Mouse (Mus musculus): ENCODE results near the gene Gnas. TPM values are rescaled to one million over a fixed set of nuclear protein-coding genes. Genes with fewer than 3 reads are reported as not detected.

Gene Gnas
- 264 TPM for polyA plus RNA-seq (2015; fragmentation: Illumina TruSeq; extraction: RNeasy Lipid Tissue Mini Kit (QIAGEN cat#74804); ENCODE audit: insufficient read depth, low read depth, low replicate concordance)

GRCm38 (mm10) chr2:174284011-174284410 lies at the start of gene Gnas:
Gene Gnas (plus strand): TSS chr2:174284320.

GRCm38 (mm10) chr2:174346612-174346998 lies 62.5 kb downstream of the Gnas start, which contains the start of gene Gm20721:
Gene Gm20721 (minus strand): TSS chr2:174346712.

Other genes with a start within 250 kb of the Gnas start
- 18.9 TPM for gene Stx16, start 208.0 kb upstream of the Gnas start, polyA plus RNA-seq (2015; fragmentation: Illumina TruSeq; extraction: RNeasy Lipid Tissue Mini Kit (QIAGEN cat#74804); ENCODE audit: insufficient read depth, low read depth, low replicate concordance)
- 28.1 TPM for gene Npepl1, start 174.0 kb upstream of the Gnas start, polyA plus RNA-seq (2015; fragmentation: Illumina TruSeq; extraction: RNeasy Lipid Tissue Mini Kit (QIAGEN cat#74804); ENCODE audit: insufficient read depth, low read depth, low replicate concordance)
- not detected for gene Gm20721, start 62.4 kb downstream of the Gnas start, polyA plus RNA-seq (2015; fragmentation: Illumina TruSeq; extraction: RNeasy Lipid Tissue Mini Kit (QIAGEN cat#74804); ENCODE audit: insufficient read depth, low read depth, low replicate concordance)
- 12.2 TPM for gene Nelfcd, start 131.5 kb downstream of the Gnas start, polyA plus RNA-seq (2015; fragmentation: Illumina TruSeq; extraction: RNeasy Lipid Tissue Mini Kit (QIAGEN cat#74804); ENCODE audit: insufficient read depth, low read depth, low replicate concordance)
- gene Ctsz, start 154.7 kb downstream of the Gnas start, polyA plus RNA-seq (2015; fragmentation: Illumina TruSeq; extraction: RNeasy Lipid Tissue Mini Kit (QIAGEN cat#74804); ENCODE audit: insufficient read depth, low read depth, low replicate concordance) = 27.5 TPM
- 0.61 TPM for gene Tubb1, start 166.4 kb downstream of the Gnas start, polyA plus RNA-seq (2015; fragmentation: Illumina TruSeq; extraction: RNeasy Lipid Tissue Mini Kit (QIAGEN cat#74804); ENCODE audit: insufficient read depth, low read depth, low replicate concordance)
- 247 TPM for gene Atp5e, start 179.8 kb downstream of the Gnas start, polyA plus RNA-seq (2015; fragmentation: Illumina TruSeq; extraction: RNeasy Lipid Tissue Mini Kit (QIAGEN cat#74804); ENCODE audit: insufficient read depth, low read depth, low replicate concordance)
- gene Prelid3b, start 188.8 kb downstream of the Gnas start, polyA plus RNA-seq (2015; fragmentation: Illumina TruSeq; extraction: RNeasy Lipid Tissue Mini Kit (QIAGEN cat#74804); ENCODE audit: insufficient read depth, low read depth, low replicate concordance) = 6.6 TPM

Measured in pancreas, adult 10 weeks (tissue).